Mouse (Mus musculus): ENCODE measurements around the gene Capzb. TPM values are rescaled to one million over a fixed set of nuclear protein-coding genes. Genes with fewer than 3 reads are reported as not detected.

The Capzb gene
- total RNA-seq, 1 experiment from 2014 or later = 348 TPM

GRCm38 (mm10) chr4:139202556-139202955, 9.9 kb downstream of the Capzb start:
- ATAC-seq (replicated peaks; ENCODE audit: insufficient number of reproducible peaks, low FRiP score, low TSS enrichment, poor library complexity, severe bottlenecking) = no peak

GRCm38 (mm10) chr4:139203381-139203780, 10.7 kb downstream of the Capzb start:
- no peak; the same call in 1 of the 2 replicates for ATAC-seq (replicated peaks; ENCODE audit: insufficient number of reproducible peaks, low FRiP score, low TSS enrichment, poor library complexity, severe bottlenecking)

- ATAC-seq (replicated peaks; ENCODE audit: insufficient number of reproducible peaks, low FRiP score, low TSS enrichment, poor library complexity, severe bottlenecking) = 0 out of 2 replicates have a peak, but pooled peaks have one; percentile 28
Measured at GRCm38 (mm10) chr4:139205842-139206241, 13.1 kb downstream of the Capzb start.

- no peak for ATAC-seq (replicated peaks; ENCODE audit: insufficient number of reproducible peaks, low FRiP score, low TSS enrichment, poor library complexity, severe bottlenecking)
Measured at GRCm38 (mm10) chr4:139206353-139207045, 13.8 kb downstream of the Capzb start.

GRCm38 (mm10) chr4:139208236-139209129, 15.8 kb downstream of the Capzb start:
- peak; percentile 69 for ATAC-seq (replicated peaks; ENCODE audit: insufficient number of reproducible peaks, low FRiP score, low TSS enrichment, poor library complexity, severe bottlenecking)

GRCm38 (mm10) chr4:139209130-139209840, 16.6 kb downstream of the Capzb start:
- ATAC-seq (replicated peaks; ENCODE audit: insufficient number of reproducible peaks, low FRiP score, low TSS enrichment, poor library complexity, severe bottlenecking) = no peak

- no peak for ATAC-seq (replicated peaks; ENCODE audit: insufficient number of reproducible peaks, low FRiP score, low TSS enrichment, poor library complexity, severe bottlenecking)
Measured at GRCm38 (mm10) chr4:139211975-139212831, 19.5 kb downstream of the Capzb start.

- ATAC-seq (replicated peaks; ENCODE audit: insufficient number of reproducible peaks, low FRiP score, low TSS enrichment, poor library complexity, severe bottlenecking) = no peak
Measured at GRCm38 (mm10) chr4:139213086-139213485, 20.4 kb downstream of the Capzb start.

- ATAC-seq (replicated peaks; ENCODE audit: insufficient number of reproducible peaks, low FRiP score, low TSS enrichment, poor library complexity, severe bottlenecking) = no peak
Measured at GRCm38 (mm10) chr4:139213935-139214371, 21.3 kb downstream of the Capzb start.

- no peak for ATAC-seq (replicated peaks; ENCODE audit: insufficient number of reproducible peaks, low FRiP score, low TSS enrichment, poor library complexity, severe bottlenecking)
Measured at GRCm38 (mm10) chr4:139216566-139216965, 23.9 kb downstream of the Capzb start.

GRCm38 (mm10) chr4:139218539-139218938, 25.8 kb downstream of the Capzb start:
- peak; percentile 76 for ATAC-seq (replicated peaks; ENCODE audit: insufficient number of reproducible peaks, low FRiP score, low TSS enrichment, poor library complexity, severe bottlenecking)

- ATAC-seq (replicated peaks; ENCODE audit: insufficient number of reproducible peaks, low FRiP score, low TSS enrichment, poor library complexity, severe bottlenecking) = no peak
Measured at GRCm38 (mm10) chr4:139219656-139220055, 27.0 kb downstream of the Capzb start.

GRCm38 (mm10) chr4:139220978-139221377, 28.3 kb downstream of the Capzb start:
- no peak for ATAC-seq (replicated peaks; ENCODE audit: insufficient number of reproducible peaks, low FRiP score, low TSS enrichment, poor library complexity, severe bottlenecking)

- ATAC-seq (replicated peaks; ENCODE audit: insufficient number of reproducible peaks, low FRiP score, low TSS enrichment, poor library complexity, severe bottlenecking) = no peak
Measured at GRCm38 (mm10) chr4:139221837-139222236, 29.1 kb downstream of the Capzb start.

GRCm38 (mm10) chr4:139225115-139225514, 32.4 kb downstream of the Capzb start:
- ATAC-seq (replicated peaks; ENCODE audit: insufficient number of reproducible peaks, low FRiP score, low TSS enrichment, poor library complexity, severe bottlenecking) = no peak

GRCm38 (mm10) chr4:139225944-139226343, 33.2 kb downstream of the Capzb start:
- no peak for ATAC-seq (replicated peaks; ENCODE audit: insufficient number of reproducible peaks, low FRiP score, low TSS enrichment, poor library complexity, severe bottlenecking)

- ATAC-seq (replicated peaks; ENCODE audit: insufficient number of reproducible peaks, low FRiP score, low TSS enrichment, poor library complexity, severe bottlenecking) = no peak
Measured at GRCm38 (mm10) chr4:139226504-139227216, 34.0 kb downstream of the Capzb start.

- no peak for ATAC-seq (replicated peaks; ENCODE audit: insufficient number of reproducible peaks, low FRiP score, low TSS enrichment, poor library complexity, severe bottlenecking)
Measured at GRCm38 (mm10) chr4:139227923-139228322, 35.2 kb downstream of the Capzb start.
